Mouse (Mus musculus): ENCODE measurements at regions not wholly inside any gene's neighbourhood (a gene's known extent, or its start where the extent isn't known, plus 50 kb on each side); places are given as distances from the start of the nearest gene placed in this dataset.

DNA sequence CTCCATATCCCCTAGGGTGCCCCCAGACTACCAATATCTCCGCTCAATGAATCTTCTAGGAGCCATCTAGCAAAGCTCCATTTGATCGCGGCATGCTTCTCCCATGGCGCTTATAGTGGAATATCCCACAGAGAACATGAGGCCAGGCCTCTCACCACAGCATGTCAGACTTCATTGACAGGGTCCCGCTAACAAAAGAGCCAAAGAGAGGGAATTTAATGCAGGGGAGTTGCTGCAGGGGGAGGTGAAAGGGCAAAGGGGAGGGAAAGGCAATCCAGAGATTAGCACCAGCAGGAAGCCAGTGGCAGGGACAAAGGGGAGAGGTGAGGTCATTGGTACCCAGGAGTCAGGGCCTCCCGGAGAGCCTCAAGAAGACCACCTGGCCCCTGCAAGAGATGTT, 424.0 kb upstream of the Smim15 start:
- Histone ChIP-seq H3K4me3 (ENCODE audit: insufficient read depth in 1 of 2, low read depth in 1 of 2, low read length in 2 of 2, poor library complexity in 1 of 2, severe bottlenecking in 1 of 2) (no peak overlapping the region), H3K9ac (ENCODE audit: insufficient read depth, low read depth, low read length, poor library complexity, severe bottlenecking) (no peak overlapping the region), H3K36me3 (ENCODE audit: control insufficient read depth, insufficient read depth, low read length, poor library complexity, severe bottlenecking) (no peaks in the 10 kb centered on the region), H3K27ac (ENCODE audit: insufficient read depth, low read depth, low read length, poor library complexity, severe bottlenecking) (no peak overlapping the region), H3K9me3 (ENCODE audit: control insufficient read depth, insufficient read depth, low read depth, low read length) (no peaks in the 10 kb centered on the region), H3K4me1 (ENCODE audit: control insufficient read depth in 2 of 2, insufficient read depth in 2 of 2, low read length in 2 of 2, poor library complexity in 1 of 2) (peaks cover 0 to 12% of the 10 kb centered on the region in 2 experiments; a peak in 2 of 4 replicates)
- TF ChIP-seq CHD2 (IDR thresholded peaks at IDR 0.05; ENCODE audit: low read depth, low read length): no peak
- TF ChIP-seq HCFC1 (IDR thresholded peaks at IDR 0.05; ENCODE audit: borderline replicate concordance, insufficient read depth, low read length): no peak
- TF ChIP-seq MAFK (IDR thresholded peaks at IDR 0.05; ENCODE audit: insufficient read depth, low read depth, low read length): no peak
- no peak for TF ChIP-seq ZC3H11A (IDR thresholded peaks at IDR 0.05; ENCODE audit: borderline replicate concordance, low read depth, low read length)
- TF ChIP-seq ZNF384 (IDR thresholded peaks at IDR 0.05; ENCODE audit: low read depth, low read length): no peak
- no peak for DNase-seq (ENCODE audit: low read depth, low spot score)
- in situ Hi-C loops (cut with MboI; ENCODE audit: low sequenced_read_pairs in 2 of 2, unreplicated experiment in 2 of 2): no loop called here

DNA sequence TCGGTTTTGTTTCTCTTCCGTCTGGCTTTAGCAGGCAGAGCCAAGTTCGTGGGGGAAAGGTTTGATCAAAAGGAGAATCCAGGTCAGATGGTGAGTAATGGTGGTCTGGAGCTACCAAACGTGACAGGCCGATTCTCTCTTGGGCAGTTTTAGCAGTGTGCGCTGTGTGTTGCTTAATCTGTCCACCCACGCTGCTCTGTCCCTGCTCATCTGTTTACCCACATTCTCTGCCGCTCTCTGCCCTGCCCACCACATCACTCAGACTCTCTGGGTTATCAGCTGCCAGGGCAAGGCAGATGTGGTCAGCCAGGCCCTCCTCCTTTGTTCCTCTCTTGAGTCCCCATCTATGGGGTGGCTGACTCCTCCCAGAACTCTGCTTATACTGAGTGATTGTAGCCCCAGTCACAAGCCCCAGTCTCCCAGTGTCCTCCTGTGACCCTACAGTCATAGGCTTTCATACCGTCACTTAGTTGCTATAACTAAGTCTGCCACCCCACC, 424.8 kb upstream of the Smim15 start:
- no peak for DNase-seq (ENCODE audit: low read depth, low spot score)
- Histone ChIP-seq H3K9ac (ENCODE audit: insufficient read depth, low read depth, low read length, poor library complexity, severe bottlenecking) (no peak overlapping the region), H3K36me3 (ENCODE audit: control insufficient read depth, insufficient read depth, low read length, poor library complexity, severe bottlenecking) (no peaks in the 10 kb centered on the region), H3K9me3 (ENCODE audit: control insufficient read depth, insufficient read depth, low read depth, low read length) (no peaks in the 10 kb centered on the region), H3K4me1 (ENCODE audit: control insufficient read depth in 2 of 2, insufficient read depth in 2 of 2, low read length in 2 of 2, poor library complexity in 1 of 2) (peaks cover 0 to 12% of the 10 kb centered on the region in 2 experiments; a peak in 2 of 4 replicates), H3K27ac (ENCODE audit: insufficient read depth, low read depth, low read length, poor library complexity, severe bottlenecking) (no peak overlapping the region), H3K4me3 (ENCODE audit: insufficient read depth in 1 of 2, low read depth in 1 of 2, low read length in 2 of 2, poor library complexity in 1 of 2, severe bottlenecking in 1 of 2) (no peak overlapping the region)
- TF ChIP-seq ZC3H11A (IDR thresholded peaks at IDR 0.05; ENCODE audit: borderline replicate concordance, low read depth, low read length): no peak
- no peak for TF ChIP-seq HCFC1 (IDR thresholded peaks at IDR 0.05; ENCODE audit: borderline replicate concordance, insufficient read depth, low read length)
- TF ChIP-seq CHD2 (IDR thresholded peaks at IDR 0.05; ENCODE audit: low read depth, low read length): no peak
- no peak for TF ChIP-seq ZNF384 (IDR thresholded peaks at IDR 0.05; ENCODE audit: low read depth, low read length)
- no peak for TF ChIP-seq MAFK (IDR thresholded peaks at IDR 0.05; ENCODE audit: insufficient read depth, low read depth, low read length)
- in situ Hi-C loops (cut with MboI; ENCODE audit: low sequenced_read_pairs in 2 of 2, unreplicated experiment in 2 of 2): no loop called here

DNA sequence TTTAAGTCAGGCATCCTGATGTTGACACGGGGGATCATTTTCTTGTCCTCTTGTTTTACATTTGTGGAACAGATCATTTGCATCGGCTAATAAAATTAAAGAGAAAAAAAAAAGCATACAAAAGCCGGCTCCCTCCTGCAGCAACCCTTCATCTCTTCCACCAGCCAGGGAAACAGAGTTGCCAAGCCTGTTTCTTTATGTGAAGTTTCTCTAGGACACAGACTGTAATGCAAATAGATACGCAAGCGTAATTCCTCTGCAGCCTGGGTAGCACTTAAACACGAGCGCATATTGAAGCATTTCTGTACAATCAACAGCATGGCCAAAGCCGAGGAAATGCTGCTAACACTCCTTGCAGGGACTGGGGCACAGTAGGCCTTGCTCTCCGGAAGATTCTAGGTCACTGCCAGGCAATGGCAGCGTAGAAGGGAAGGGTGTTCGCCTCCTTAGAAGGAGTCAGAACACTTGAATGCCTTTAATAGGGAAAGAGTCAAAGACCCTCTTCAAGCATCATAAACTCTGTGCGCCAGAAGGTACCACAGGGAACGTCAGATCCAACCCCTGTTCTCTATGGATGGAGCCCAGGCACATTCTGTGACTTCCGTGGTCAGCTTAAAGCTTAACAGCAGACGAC, 425.3 kb upstream of the Smim15 start:
- in situ Hi-C loops (cut with MboI; ENCODE audit: low sequenced_read_pairs in 2 of 2, unreplicated experiment in 2 of 2): no loop called here
- no peak for TF ChIP-seq MAFK (IDR thresholded peaks at IDR 0.05; ENCODE audit: insufficient read depth, low read depth, low read length)
- TF ChIP-seq ZNF384 (IDR thresholded peaks at IDR 0.05; ENCODE audit: low read depth, low read length): no peak
- TF ChIP-seq CHD2 (IDR thresholded peaks at IDR 0.05; ENCODE audit: low read depth, low read length): no peak
- TF ChIP-seq HCFC1 (IDR thresholded peaks at IDR 0.05; ENCODE audit: borderline replicate concordance, insufficient read depth, low read length): no peak
- TF ChIP-seq ZC3H11A (IDR thresholded peaks at IDR 0.05; ENCODE audit: borderline replicate concordance, low read depth, low read length): no peak
- Histone ChIP-seq H3K9me3 (ENCODE audit: control insufficient read depth, insufficient read depth, low read depth, low read length) (no peaks in the 10 kb centered on the region), H3K4me3 (ENCODE audit: insufficient read depth in 1 of 2, low read depth in 1 of 2, low read length in 2 of 2, poor library complexity in 1 of 2, severe bottlenecking in 1 of 2) (no peak overlapping the region), H3K4me1 (ENCODE audit: control insufficient read depth in 2 of 2, insufficient read depth in 2 of 2, low read length in 2 of 2, poor library complexity in 1 of 2) (peaks cover 0 to 12% of the 10 kb centered on the region in 2 experiments; a peak in 2 of 4 replicates), H3K9ac (ENCODE audit: insufficient read depth, low read depth, low read length, poor library complexity, severe bottlenecking) (no peak overlapping the region), H3K27ac (ENCODE audit: insufficient read depth, low read depth, low read length, poor library complexity, severe bottlenecking) (no peak overlapping the region), H3K36me3 (ENCODE audit: control insufficient read depth, insufficient read depth, low read length, poor library complexity, severe bottlenecking) (no peaks in the 10 kb centered on the region)
- DNase-seq (ENCODE audit: low read depth, low spot score): no peak

DNA sequence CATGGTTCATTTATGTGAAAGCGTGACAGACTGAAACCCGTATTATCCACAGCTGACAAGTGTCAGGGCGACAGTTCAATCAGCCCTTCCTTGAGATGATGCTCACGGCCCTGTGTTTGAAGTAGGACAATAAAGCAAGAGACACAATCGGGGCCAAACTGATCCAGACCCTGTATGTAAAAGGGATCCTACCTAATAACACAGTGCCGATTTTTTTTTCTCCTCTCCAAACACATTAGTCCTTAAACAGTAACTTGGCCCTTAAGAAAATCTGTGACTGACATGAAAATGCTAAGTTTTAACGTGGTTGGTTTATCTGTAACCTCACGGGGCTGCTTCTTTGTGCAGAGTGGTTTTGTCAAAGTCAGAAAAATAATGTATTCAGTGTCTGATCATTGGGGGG, 425.9 kb upstream of the Smim15 start:
- H3K4me1 ChIP-seq (ENCODE audit: control insufficient read depth in 2 of 2, insufficient read depth in 2 of 2, low read length in 2 of 2, poor library complexity in 1 of 2): peaks cover 0 to 12% of the 10 kb centered on the region in 2 experiments; a peak in 2 of 4 replicates
- H3K9ac ChIP-seq (ENCODE audit: insufficient read depth, low read depth, low read length, poor library complexity, severe bottlenecking): no peak overlapping the region
- H3K4me3 ChIP-seq (ENCODE audit: insufficient read depth in 1 of 2, low read depth in 1 of 2, low read length in 2 of 2, poor library complexity in 1 of 2, severe bottlenecking in 1 of 2): no peak overlapping the region
- H3K9me3 ChIP-seq (ENCODE audit: control insufficient read depth, insufficient read depth, low read depth, low read length): no peaks in the 10 kb centered on the region
- DNase-seq (ENCODE audit: low read depth, low spot score): no peak
- no peak overlapping the region for H3K27ac ChIP-seq (ENCODE audit: insufficient read depth, low read depth, low read length, poor library complexity, severe bottlenecking)
- H3K36me3 ChIP-seq (ENCODE audit: control insufficient read depth, insufficient read depth, low read length, poor library complexity, severe bottlenecking): no peaks in the 10 kb centered on the region
- in situ Hi-C loops (cut with MboI; ENCODE audit: low sequenced_read_pairs in 2 of 2, unreplicated experiment in 2 of 2): no loop called here
- TF ChIP-seq ZC3H11A (IDR thresholded peaks at IDR 0.05; ENCODE audit: borderline replicate concordance, low read depth, low read length) (no peak), HCFC1 (IDR thresholded peaks at IDR 0.05; ENCODE audit: borderline replicate concordance, insufficient read depth, low read length) (no peak), ZNF384 (IDR thresholded peaks at IDR 0.05; ENCODE audit: low read depth, low read length) (no peak), MAFK (IDR thresholded peaks at IDR 0.05; ENCODE audit: insufficient read depth, low read depth, low read length) (no peak), CHD2 (IDR thresholded peaks at IDR 0.05; ENCODE audit: low read depth, low read length) (no peak)
